Mouse (Mus musculus) kidney, adult 18-20 months (tissue): ENCODE data around the gene Gm29797.

ENCODE experiments used
- DNase-seq: peaks from one replicate; pipeline ENCODE4 v3.0.0; 2021

Gene Gm29797

GRCm38 (mm10) chr2:181656734-181657133, at the start of gene Gm29797:
TSS of gene Gm29797 (plus strand) at chr2:181657034.
- no peak for DNase-seq

- DNase-seq = no peak
Measured at GRCm38 (mm10) chr2:181618761-181619495, 37.9 kb upstream of the Gm29797 start.

- peak; percentile 33 for DNase-seq
Measured at GRCm38 (mm10) chr2:181623401-181623800, 33.4 kb upstream of the Gm29797 start.

GRCm38 (mm10) chr2:181628471-181628870, 28.4 kb upstream of the Gm29797 start:
- no peak for DNase-seq

GRCm38 (mm10) chr2:181632624-181633023, 24.2 kb upstream of the Gm29797 start:
- DNase-seq = no peak

GRCm38 (mm10) chr2:181635865-181636264, 21.0 kb upstream of the Gm29797 start:
- no peak for DNase-seq

GRCm38 (mm10) chr2:181644361-181644760, 12.5 kb upstream of the Gm29797 start:
- DNase-seq = peak; percentile 54

GRCm38 (mm10) chr2:181645666-181646065, 11.2 kb upstream of the Gm29797 start:
- DNase-seq = no peak

GRCm38 (mm10) chr2:181646626-181647472, 10.0 kb upstream of the Gm29797 start:
- DNase-seq = no peak

GRCm38 (mm10) chr2:181648926-181649325, 7.9 kb upstream of the Gm29797 start:
- DNase-seq = no peak

- DNase-seq = no peak
Measured at GRCm38 (mm10) chr2:181653065-181653464, 3.8 kb upstream of the Gm29797 start.

GRCm38 (mm10) chr2:181653523-181653922, 3.3 kb upstream of the Gm29797 start:
- no peak for DNase-seq

GRCm38 (mm10) chr2:181657441-181657840, 607 bp downstream of the Gm29797 start:
- no peak for DNase-seq

GRCm38 (mm10) chr2:181658528-181658927, 1.7 kb downstream of the Gm29797 start:
- no peak for DNase-seq

- DNase-seq = peak; percentile 75
Measured at GRCm38 (mm10) chr2:181658930-181659555, 2.2 kb downstream of the Gm29797 start.

- peak; percentile 87 for DNase-seq
Measured at GRCm38 (mm10) chr2:181659609-181660055, 2.8 kb downstream of the Gm29797 start.

GRCm38 (mm10) chr2:181662620-181663297, 5.9 kb downstream of the Gm29797 start:
- DNase-seq = no peak

GRCm38 (mm10) chr2:181663298-181663630, 6.4 kb downstream of the Gm29797 start:
- DNase-seq = peak; percentile 74

GRCm38 (mm10) chr2:181670285-181670912, 13.6 kb downstream of the Gm29797 start:
- DNase-seq = peak; percentile 37

GRCm38 (mm10) chr2:181670913-181671311, 14.1 kb downstream of the Gm29797 start:
- no peak for DNase-seq

GRCm38 (mm10) chr2:181671326-181671725, 14.5 kb downstream of the Gm29797 start, which contains the start of gene Sox18:
TSS of gene Sox18 (minus strand) at chr2:181671640.
- DNase-seq = peak; percentile 74

GRCm38 (mm10) chr2:181671984-181672383, 15.2 kb downstream of the Gm29797 start:
- DNase-seq = no peak
